Comparison of ENCODE assay signal across 23 mouse cellular contexts in the genomic region with DNA sequence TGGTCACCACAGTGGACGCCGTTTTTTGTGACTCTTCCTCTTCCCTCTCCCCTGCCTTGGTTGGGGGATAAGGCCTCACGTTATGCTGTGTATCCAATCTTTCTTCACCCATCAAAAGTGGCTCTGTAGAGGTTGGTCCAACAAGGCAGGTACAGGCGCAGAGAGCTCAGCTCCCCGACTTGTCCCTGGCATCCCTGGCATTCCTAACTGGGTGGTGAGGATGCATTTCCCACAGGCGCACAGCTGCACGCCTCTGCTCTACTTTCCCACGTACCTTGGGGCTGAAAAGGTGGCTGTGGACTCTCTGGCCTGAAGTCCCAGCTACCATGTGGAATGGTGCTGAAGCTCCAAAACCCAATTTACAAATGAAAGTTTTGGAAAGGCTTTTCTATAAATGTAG.
DNase-seq lines count a peak whose midpoint lies in the region; ATAC-seq and TF ChIP-seq lines count a peak whose summit lies in the region.
"Had no signal": no experiment of that assay in that cellular context is flagged by ENCODE, and none has a peak within 500 bp of the region (broad histone marks: within the 10 kb centered on the region; RNA-seq: fewer than 3 reads in every experiment).

No protein-coding gene starts in this region.

- peaks cover 57% of the 10 kb centered on the region for H3K4me1 ChIP-seq in liver, adult 2 months (ENCODE audit: control insufficient read depth, insufficient read depth, low read length)
- H3K4me1 ChIP-seq in liver, embryonic 11.5 days (replicated peaks; ENCODE audit: control insufficient read depth, insufficient read depth, low read length) = peaks cover 28% of the 10 kb centered on the region
- peaks cover 47% of the 10 kb centered on the region for H3K4me1 ChIP-seq in embryonic facial prominence, embryonic 14.5 days (ENCODE audit: control insufficient read depth, insufficient read depth, low read length)
- peaks cover 76% of the 10 kb centered on the region for H3K4me1 ChIP-seq in limb, embryonic 13.5 days
- peaks cover 62% of the 10 kb centered on the region for H3K4me1 ChIP-seq in hindbrain, embryonic 10.5 days (replicated peaks)
- H3K4me1 ChIP-seq in hindbrain, embryonic 16.5 days (ENCODE audit: control insufficient read depth, insufficient read depth, low read depth, low read length) = peaks cover 16% of the 10 kb centered on the region

- no peak overlapping the region for H3K4me2 ChIP-seq in liver, embryonic 11.5 days
- H3K4me2 ChIP-seq in embryonic facial prominence, embryonic 14.5 days (ENCODE audit: low read depth, low read length) = no peak overlapping the region
- H3K4me2 ChIP-seq in limb, embryonic 13.5 days (replicated peaks) = no peak overlapping the region
- no peak overlapping the region for H3K4me2 ChIP-seq in hindbrain, embryonic 16.5 days (ENCODE audit: low read length)
- H3K4me2 ChIP-seq: hindbrain, embryonic 13.5 days; neural tube, embryonic 13.5 days had no signal

- H3K79me2 ChIP-seq in liver, adult 2 months (ENCODE audit: control insufficient read depth, insufficient read depth, low read length) = peaks cover 49% of the 10 kb centered on the region; the same call in 1 of the 2 replicates

- H3K9ac ChIP-seq in liver, adult 2 months (ENCODE audit: low read depth, low read length) = no peak overlapping the region
- no peak overlapping the region for H3K9ac ChIP-seq in liver, embryonic 11.5 days (ENCODE audit: low read depth, low read length)
- no peak overlapping the region for H3K9ac ChIP-seq in embryonic facial prominence, embryonic 14.5 days (ENCODE audit: low read depth, low read length)
- no peak overlapping the region for H3K9ac ChIP-seq in limb, embryonic 13.5 days
- no peak overlapping the region for H3K9ac ChIP-seq in hindbrain, embryonic 16.5 days (ENCODE audit: low read depth, low read length)
- H3K9ac ChIP-seq: hindbrain, embryonic 13.5 days; neural tube, embryonic 13.5 days had no signal

- TF ChIP-seq POLR2A in liver, adult 2 months (IDR thresholded peaks at IDR 0.05; ENCODE audit: extremely low read depth, insufficient read depth, low read length) = no peak

- TF ChIP-seq CTCF in liver, adult 2 months (IDR thresholded peaks at IDR 0.05; ENCODE audit: low read depth, low read length) = no peak

- H3K9me3 ChIP-seq in liver, embryonic 11.5 days (ENCODE audit: control insufficient read depth, low read length) = no peaks in the 10 kb centered on the region
- no peaks in the 10 kb centered on the region for H3K9me3 ChIP-seq in embryonic facial prominence, embryonic 14.5 days (ENCODE audit: control insufficient read depth, low read length)
- H3K9me3 ChIP-seq in limb, embryonic 13.5 days = no peaks in the 10 kb centered on the region
- H3K9me3 ChIP-seq in hindbrain, embryonic 10.5 days = no peaks in the 10 kb centered on the region
- H3K9me3 ChIP-seq in hindbrain, embryonic 16.5 days (ENCODE audit: control insufficient read depth, low read length) = no peaks in the 10 kb centered on the region
- H3K9me3 ChIP-seq: hindbrain, embryonic 13.5 days; neural tube, embryonic 13.5 days had no signal

- WGBS in liver, adult 2 months = 75% methylated on average over 8 of the region's 8 CpGs
- 83% methylated on average over 8 of the region's 8 CpGs for WGBS in liver, embryonic 11.5 days
- WGBS in embryonic facial prominence, embryonic 14.5 days = 82% methylated on average over 8 of the region's 8 CpGs
- WGBS in limb, embryonic 13.5 days = 87% methylated on average over 8 of the region's 8 CpGs
- 87% methylated on average over 8 of the region's 8 CpGs for WGBS in hindbrain, embryonic 10.5 days
- WGBS in hindbrain, embryonic 16.5 days = 93% methylated on average over 8 of the region's 8 CpGs

- H3K4me3 ChIP-seq in liver, adult 2 months (ENCODE audit: insufficient read depth, low read depth, low read length) = no peak overlapping the region
- no peak overlapping the region for H3K4me3 ChIP-seq in liver, embryonic 11.5 days (ENCODE audit: low read depth, low read length)
- H3K4me3 ChIP-seq in embryonic facial prominence, embryonic 14.5 days (ENCODE audit: low read depth, low read length) = no peak overlapping the region
- no peak overlapping the region for H3K4me3 ChIP-seq in limb, embryonic 13.5 days
- H3K4me3 ChIP-seq in hindbrain, embryonic 10.5 days = no peak overlapping the region
- no peak overlapping the region for H3K4me3 ChIP-seq in hindbrain, embryonic 16.5 days (ENCODE audit: low read length)
- H3K4me3 ChIP-seq: hindbrain, embryonic 13.5 days; neural tube, embryonic 13.5 days had no signal

- H3K27ac ChIP-seq in liver, adult 2 months (replicated peaks; ENCODE audit: insufficient read depth, low read depth, low read length) = peak overlapping the region; percentile 49
- no peak overlapping the region for H3K27ac ChIP-seq in liver, embryonic 11.5 days (ENCODE audit: low read depth, low read length)
- peak overlapping the region; percentile 8; the same call in 1 of the 2 replicates for H3K27ac ChIP-seq in embryonic facial prominence, embryonic 14.5 days (replicated peaks; ENCODE audit: low read depth, low read length)
- 0 out of 2 replicates have a peak overlapping the region, but pooled peaks have one; percentile 10 for H3K27ac ChIP-seq in limb, embryonic 13.5 days
- H3K27ac ChIP-seq in hindbrain, embryonic 10.5 days = no peak overlapping the region
- H3K27ac ChIP-seq in hindbrain, embryonic 16.5 days (ENCODE audit: low read depth, low read length) = no peak overlapping the region
- H3K27ac ChIP-seq: hindbrain, embryonic 13.5 days; neural tube, embryonic 13.5 days had no signal

- peak; percentile 59 for DNase-seq in heart, adult 11 months
- DNase-seq in heart, adult 18-20 months = no peak
- DNase-seq in liver, adult 2 months (ENCODE audit: extremely low read depth, low read depth, low spot score) = no peak
- DNase-seq in liver, embryonic 11.5 days (ENCODE audit: low spot score) = no peak
- DNase-seq in embryonic facial prominence, embryonic 14.5 days (ENCODE audit: low spot score) = no peak
- no peak for DNase-seq in hindbrain, embryonic 10.5 days (ENCODE audit: low spot score)
- DNase-seq: adrenal gland, postnatal 14 days; cerebellum, adult 11 months; cerebellum, adult 9-11 months; gastrocnemius, postnatal 36 days; heart, postnatal 36 days; kidney, adult 9 months; kidney, postnatal 10 days; layer of hippocampus, adult 9-11 months; lung, adult 2 months; lung, postnatal 14 days; thymus, postnatal 4 days had no signal

- ATAC-seq in liver, embryonic 11.5 days (replicated peaks; ENCODE audit: low FRiP score) = no peak
- no peak for ATAC-seq in embryonic facial prominence, embryonic 14.5 days (ENCODE audit: low read depth)
- no peak for ATAC-seq in limb, embryonic 13.5 days (ENCODE audit: low FRiP score, low read depth)
- no peak for ATAC-seq in hindbrain, embryonic 16.5 days
- ATAC-seq: forebrain, embryonic 14.5 days; intestine, postnatal 0 days had no signal

- no peaks in the 10 kb centered on the region for H3K36me3 ChIP-seq in liver, adult 2 months (ENCODE audit: control insufficient read depth, insufficient read depth, low read length)
- H3K36me3 ChIP-seq in liver, embryonic 11.5 days (ENCODE audit: control insufficient read depth, insufficient read depth, low read length) = no peaks in the 10 kb centered on the region
- H3K36me3 ChIP-seq in embryonic facial prominence, embryonic 14.5 days (ENCODE audit: control insufficient read depth, insufficient read depth, low read length) = 0 out of 2 replicates have a peak, but pooled peaks cover 8% of the 10 kb centered on the region
- peaks cover 8% of the 10 kb centered on the region for H3K36me3 ChIP-seq in limb, embryonic 13.5 days
- H3K36me3 ChIP-seq in hindbrain, embryonic 10.5 days = no peaks in the 10 kb centered on the region
- no peaks in the 10 kb centered on the region for H3K36me3 ChIP-seq in hindbrain, embryonic 16.5 days (ENCODE audit: control insufficient read depth, insufficient read depth, low read length)
- H3K36me3 ChIP-seq: hindbrain, embryonic 13.5 days; neural tube, embryonic 13.5 days had no signal

- H3K27me3 ChIP-seq in liver, adult 2 months (ENCODE audit: control insufficient read depth, insufficient read depth, low read length) = no peaks in the 10 kb centered on the region
- no peaks in the 10 kb centered on the region for H3K27me3 ChIP-seq in liver, embryonic 11.5 days (replicated peaks; ENCODE audit: control insufficient read depth, insufficient read depth, low read length)
- no peaks in the 10 kb centered on the region for H3K27me3 ChIP-seq in embryonic facial prominence, embryonic 14.5 days (replicated peaks; ENCODE audit: control insufficient read depth, insufficient read depth, low read length)
- H3K27me3 ChIP-seq in limb, embryonic 13.5 days = no peaks in the 10 kb centered on the region
- H3K27me3 ChIP-seq in hindbrain, embryonic 10.5 days (ENCODE audit: insufficient read depth, poor library complexity, severe bottlenecking) = no peaks in the 10 kb centered on the region
- no peaks in the 10 kb centered on the region for H3K27me3 ChIP-seq in hindbrain, embryonic 16.5 days (replicated peaks; ENCODE audit: control insufficient read depth, insufficient read depth, low read length)
- H3K27me3 ChIP-seq: hindbrain, embryonic 13.5 days; neural tube, embryonic 13.5 days had no signal

Comparison
In these comparisons a context has a peak if more than half of its experiments do, and no peak if none do; other contexts are left out.
1. H3K27ac ChIP-seq: peak in liver, adult 2 months (single experiment), embryonic facial prominence, embryonic 14.5 days (single experiment) and limb, embryonic 13.5 days (single experiment); none in liver, embryonic 11.5 days (single experiment), hindbrain, embryonic 10.5 days (single experiment) and hindbrain, embryonic 16.5 days (single experiment).